Comparison of ENCODE assay signal across 8 mouse cellular contexts in the genomic region with DNA sequence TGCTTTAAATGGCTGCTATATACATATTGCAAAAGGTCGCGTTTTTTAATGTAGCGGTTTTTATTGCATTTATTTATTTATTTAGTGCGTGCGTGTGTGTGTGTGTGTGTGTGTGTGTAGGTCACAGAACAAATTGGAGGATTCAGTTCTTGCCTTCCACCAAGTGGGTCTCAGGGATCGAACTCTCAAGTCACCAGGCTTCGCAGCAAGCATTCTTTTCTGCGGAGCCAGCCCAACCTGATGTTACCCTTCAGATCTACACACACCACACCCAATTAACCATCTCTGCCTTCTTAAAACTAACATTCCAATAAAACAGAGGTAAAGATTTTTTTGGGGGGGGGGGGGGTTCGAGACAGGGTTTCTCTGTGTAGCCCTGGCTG. TPM values are rescaled to one million over a fixed set of nuclear protein-coding genes. Genes with fewer than 3 reads are reported as not detected.
DNase-seq lines count a peak whose midpoint lies in the region; ATAC-seq and TF ChIP-seq lines count a peak whose summit lies in the region.

No protein-coding gene starts in this region.

- peak overlapping the region; percentile 91 for H3K9ac ChIP-seq in liver, embryonic 11.5 days (ENCODE audit: low read depth, low read length)
- peak overlapping the region; percentile 97 for H3K9ac ChIP-seq in stomach, embryonic 16.5 days (ENCODE audit: low read length)

- no peaks in the 10 kb centered on the region for H3K27me3 ChIP-seq in spleen, adult 2 months (ENCODE audit: control insufficient read depth, insufficient read depth, low read length)
- 0 out of 2 replicates have a peak, but pooled peaks cover under 1% of the 10 kb centered on the region for H3K27me3 ChIP-seq in liver, embryonic 11.5 days (replicated peaks; ENCODE audit: control insufficient read depth, insufficient read depth, low read length)
- H3K27me3 ChIP-seq in stomach, embryonic 16.5 days (ENCODE audit: control insufficient read depth, insufficient read depth, low read length) = peaks cover 2% of the 10 kb centered on the region; the same call in 1 of the 2 replicates

- H3K4me2 ChIP-seq in liver, embryonic 11.5 days = peak overlapping the region; percentile 76
- peak overlapping the region; percentile 67 for H3K4me2 ChIP-seq in stomach, embryonic 16.5 days (ENCODE audit: low read depth, low read length)

- no peak for TF ChIP-seq CTCF in gastrocnemius, adult 2 months (IDR thresholded peaks at IDR 0.05)
- TF ChIP-seq CTCF in spleen, adult 2 months (IDR thresholded peaks at IDR 0.05; ENCODE audit: extremely low read depth, insufficient read depth, insufficient read length, insufficient replicate concordance) = no peak

- H3K4me3 ChIP-seq in gastrocnemius, adult 2 months = peak overlapping the region; percentile 91
- H3K4me3 ChIP-seq in spleen, adult 2 months (ENCODE audit: extremely low read depth, insufficient read depth, insufficient read length) = peak overlapping the region; percentile 84
- H3K4me3 ChIP-seq in liver, embryonic 11.5 days (ENCODE audit: low read depth, low read length) = peak overlapping the region; percentile 96
- H3K4me3 ChIP-seq in stomach, embryonic 16.5 days (replicated peaks; ENCODE audit: low read length) = peak overlapping the region; percentile 96

- ATAC-seq in liver, embryonic 11.5 days (replicated peaks; ENCODE audit: low FRiP score) = no peak
- no peak for ATAC-seq in stomach, embryonic 16.5 days (ENCODE audit: insufficient read depth, low FRiP score)

- peak overlapping the region; percentile 92 for H3K27ac ChIP-seq in gastrocnemius, adult 2 months
- no peak overlapping the region for H3K27ac ChIP-seq in spleen, adult 2 months (ENCODE audit: insufficient read depth, low read length)
- no peak overlapping the region for H3K27ac ChIP-seq in liver, embryonic 11.5 days (ENCODE audit: low read depth, low read length)
- H3K27ac ChIP-seq in stomach, embryonic 16.5 days (ENCODE audit: low read length) = no peak overlapping the region

- no peak for TF ChIP-seq POLR2A in spleen, adult 2 months (IDR thresholded peaks at IDR 0.05; ENCODE audit: low read depth, low read length)

- 30% methylated on average over 9 of the region's 9 CpGs for WGBS in spleen, adult 2 months
- WGBS in liver, embryonic 11.5 days = 25% methylated on average over 9 of the region's 9 CpGs
- WGBS in stomach, embryonic 16.5 days = 19% methylated on average over 9 of the region's 9 CpGs

- H3K9me3 ChIP-seq in liver, embryonic 11.5 days (ENCODE audit: control insufficient read depth, low read length) = no peaks in the 10 kb centered on the region
- no peaks in the 10 kb centered on the region for H3K9me3 ChIP-seq in stomach, embryonic 16.5 days (replicated peaks; ENCODE audit: control insufficient read depth, low read length)

- intact Hi-C loops in gastrocnemius, adult 2 months (cut with DNase I) = loop anchor here (5.0 kb wide), 1 partner anchor 38 kb away; no protein-coding TSS in a partner anchor

- H3K4me1 ChIP-seq in spleen, adult 2 months (ENCODE audit: control insufficient read depth, insufficient read depth, insufficient read length) = no peaks in the 10 kb centered on the region; the same call in 1 of the 2 replicates
- peaks cover 7% of the 10 kb centered on the region for H3K4me1 ChIP-seq in liver, embryonic 11.5 days (replicated peaks; ENCODE audit: control insufficient read depth, insufficient read depth, low read length)
- peaks cover 13% of the 10 kb centered on the region for H3K4me1 ChIP-seq in stomach, embryonic 16.5 days (ENCODE audit: control insufficient read depth, insufficient read depth, low read length)

- no peak for DNase-seq in gastrocnemius, adult 2 months
- DNase-seq in gastrocnemius, postnatal 25 days = no peak
- no peak for DNase-seq in spleen, adult 2 months (ENCODE audit: low read depth in 1 of 2, low spot score in 2 of 2)
- DNase-seq in spleen, postnatal 10 days (ENCODE audit: low spot score in 2 of 2) = no peak
- DNase-seq in liver, embryonic 11.5 days (ENCODE audit: low spot score) = no peak
- DNase-seq in cerebellum, adult 11 months = no peak
- DNase-seq in layer of hippocampus, adult 8-10 months (ENCODE audit: low spot score in 2 of 2) = no peak

- peaks cover 2% of the 10 kb centered on the region; the same call in 1 of the 2 replicates for H3K36me3 ChIP-seq in spleen, adult 2 months (ENCODE audit: control insufficient read depth, insufficient read depth, low read length)
- no peaks in the 10 kb centered on the region for H3K36me3 ChIP-seq in liver, embryonic 11.5 days (ENCODE audit: control insufficient read depth, insufficient read depth, low read length)
- H3K36me3 ChIP-seq in stomach, embryonic 16.5 days (ENCODE audit: control insufficient read depth, insufficient read depth, low read length) = no peaks in the 10 kb centered on the region; the same call in 1 of the 2 replicates

RNA-seq across cellular contexts. Expression of gene Fbxw8, which starts 0.3 kb away (rescaled TPM):
- total RNA-seq in gastrocnemius, adult 2 months (2021) = 10 to 100 TPM; 20.8 to 24.2 TPM
- total RNA-seq in gastrocnemius, postnatal 25 days (2021) = 10 to 100 TPM; 18.5 to 20.1 TPM
- polyA plus RNA-seq in spleen, adult 2 months (2012; rRNA removed) = 20.3 and 21.8 TPM in 2 replicates
- polyA plus RNA-seq in liver, embryonic 11.5 days (2014; fragmentation: Nextera tagmentation; extraction: Ambion mirVana) = 17.0 and 18.4 TPM in 2 replicates
- polyA plus RNA-seq in stomach, embryonic 16.5 days (2015; fragmentation: Nextera tagmentation; extraction: Ambion mirVana) = 16.5 and 18.3 TPM in 2 replicates
- total RNA-seq in layer of hippocampus, adult 8-10 months (2022) = 10 to 100 TPM; 34.1 to 35.7 (median 35.1) TPM

RNA-seq across cellular contexts. Expression of gene Hrk, which starts 8.9 kb away (rescaled TPM):
- under 1 TPM; 0.08 to 0.15 TPM for total RNA-seq in gastrocnemius, adult 2 months (2021)
- under 1 TPM; 0.15 to 0.32 TPM for total RNA-seq in gastrocnemius, postnatal 25 days (2021)
- not detected in 2 replicates for polyA plus RNA-seq in spleen, adult 2 months (2012; rRNA removed)
- polyA plus RNA-seq in liver, embryonic 11.5 days (2014; fragmentation: Nextera tagmentation; extraction: Ambion mirVana) = 0.05 TPM in 1 of 2 replicates, not detected in the other
- 0.44 and 0.52 TPM in 2 replicates for polyA plus RNA-seq in stomach, embryonic 16.5 days (2015; fragmentation: Nextera tagmentation; extraction: Ambion mirVana)
- total RNA-seq in layer of hippocampus, adult 8-10 months (2022) = 10 to 100 TPM; 24.6 to 32.6 (median 28.6) TPM

Comparison
In these comparisons a context has a peak if more than half of its experiments do, and no peak if none do; other contexts are left out.
1. RNA of gene Hrk, which starts 8.9 kb away (total RNA-seq): 24.6 to 32.6 TPM in layer of hippocampus, adult 8-10 months; 0.15 to 0.32 TPM in gastrocnemius, postnatal 25 days and 0.08 to 0.15 TPM in gastrocnemius, adult 2 months; every median in the first group is over 10 times any median in the second.
2. Peak in every context shown above with its lines, with median percentiles within 50 percentile points of each other: H3K4me3 ChIP-seq.